Mouse (Mus musculus) liver, adult 2 months (tissue): ENCODE measurements around the gene Sema3g. TPM values are rescaled to one million over a fixed set of nuclear protein-coding genes. Genes with fewer than 3 reads are reported as not detected.

Source experiments
- DNase-seq: peaks from one replicate; pipeline ENCODE4 v3.0.0-alpha.2; 2011; ENCODE audit warnings: low read depth, low spot score; ENCODE audit errors: extremely low read depth
- H3K27ac ChIP-seq: fragments of 200-500 bp; replicated peaks from 2 replicates; pipeline ENCODE4 v1.5.1; 2012; ENCODE audit warnings: low read depth, mild to moderate bottlenecking, control low read depth, inconsistent platforms, low read length; ENCODE audit not compliant: insufficient read depth
- H3K27me3 ChIP-seq: fragments of 200-500 bp; 2 replicates; pipeline ENCODE4 v1.6.1; 2012; ENCODE audit warnings: mild to moderate bottlenecking, moderate library complexity, low read length, inconsistent platforms; ENCODE audit not compliant: control insufficient read depth, insufficient read depth
- H3K36me3 ChIP-seq: fragments of 200-500 bp; 2 replicates; pipeline ENCODE4 v1.6.1; 2012; ENCODE audit warnings: low read length, inconsistent platforms; ENCODE audit not compliant: control insufficient read depth, insufficient read depth
- H3K4me1 ChIP-seq: fragments of 200-500 bp; 2 replicates; pipeline ENCODE4 v1.6.1; 2011; ENCODE audit warnings: low read length; ENCODE audit not compliant: control insufficient read depth, insufficient read depth
- H3K4me3 ChIP-seq: fragments of 200-500 bp; 2 replicates; pipeline ENCODE4 v1.5.1; 2011; ENCODE audit warnings: low read depth, mild to moderate bottlenecking, control low read depth, low read length, moderate library complexity; ENCODE audit not compliant: insufficient read depth
- H3K79me2 ChIP-seq: fragments of 200-500 bp; 2 replicates; pipeline ENCODE4 v1.6.1; 2012; ENCODE audit warnings: inconsistent platforms, mild to moderate bottlenecking, low read length, moderate library complexity; ENCODE audit not compliant: control insufficient read depth, insufficient read depth
- H3K9ac ChIP-seq: fragments of 200-500 bp; 2 replicates; pipeline ENCODE4 v1.6.1; 2012; ENCODE audit warnings: low read depth, mild to moderate bottlenecking, control low read depth, inconsistent platforms, low read length
- CTCF ChIP-seq: fragments of 200-500 bp; IDR thresholded peaks from 2 replicates; pipeline ENCODE4 v1.5.1; 2011; ENCODE audit warnings: low read depth, low read length, control low read depth
- POLR2A ChIP-seq: fragments of 200-500 bp; IDR thresholded peaks from 2 replicates; pipeline ENCODE4 v1.6.1; 2011; ENCODE audit warnings: low read length, control low read depth; ENCODE audit not compliant: insufficient read depth; ENCODE audit errors: extremely low read depth
- WGBS: fragments of 180-500 bp; shearing (Covaris S2); methylation state at CpG from one replicate; pipeline ENCODE4 v1.1.7; 2018; 5-methylcytosine and 5-hydroxymethylcytosine counted together
- polyA plus RNA-seq: library from polyadenylated mRNA; depleted of rRNA; stranded (reverse); fragments of >200 nt; gene quantifications from 2 replicates; pipeline ENCODE4 v1.2.3, GENCODE M21; 2012
- total RNA-seq: library from RNA; depleted of rRNA; stranded (reverse); fragments of >200 nt; gene quantifications from 2 replicates; pipeline ENCODE4 v1.2.3, GENCODE M21; 2014

Gene Sema3g
- total and polyA plus RNA-seq, 2 experiments: under 0.01 to 0.05 TPM

- H3K79me2 ChIP-seq: no peaks in the 10 kb centered on the region
- no peak overlapping the region for H3K4me3 ChIP-seq
- DNase-seq: peak; percentile 72
- WGBS: 4% methylated on average over 2 of the region's 2 CpGs
- H3K4me1 ChIP-seq: peaks cover 22% of the 10 kb centered on the region
- H3K27ac ChIP-seq: peak overlapping the region; percentile 49
- TF ChIP-seq CTCF (no peak), POLR2A (no peak)
- H3K27me3 ChIP-seq: no peaks in the 10 kb centered on the region
- H3K36me3 ChIP-seq: peaks cover 44% of the 10 kb centered on the region
- H3K9ac ChIP-seq: no peak overlapping the region
Observed at GRCm38 (mm10) chr14:31182786-31183290, 34.8 kb upstream of the Sema3g start.

- DNase-seq: no peak
- no peaks in the 10 kb centered on the region for H3K27me3 ChIP-seq
- H3K4me1 ChIP-seq: peaks cover 22% of the 10 kb centered on the region
- no peak for TF ChIP-seq POLR2A
- no peak for TF ChIP-seq CTCF
- 47% methylated on average over 5 of the region's 5 CpGs for WGBS
- peak overlapping the region; percentile 49 for H3K27ac ChIP-seq
- no peak overlapping the region for H3K4me3 ChIP-seq
- H3K9ac ChIP-seq: 0 out of 2 replicates have a peak overlapping the region, but pooled peaks have one; percentile 3
- H3K79me2 ChIP-seq: no peaks in the 10 kb centered on the region
- peaks cover 46% of the 10 kb centered on the region for H3K36me3 ChIP-seq
Observed at GRCm38 (mm10) chr14:31183541-31183940, 34.1 kb upstream of the Sema3g start.

- no peak for DNase-seq
- peaks cover 22% of the 10 kb centered on the region for H3K4me1 ChIP-seq
- 80% methylated on average over 12 of the region's 12 CpGs for WGBS
- H3K27me3 ChIP-seq: no peaks in the 10 kb centered on the region
- no peak overlapping the region for H3K9ac ChIP-seq
- 0 out of 2 replicates have a peak overlapping the region, but pooled peaks have one; percentile 9 for H3K27ac ChIP-seq
- no peak overlapping the region for H3K4me3 ChIP-seq
- no peaks in the 10 kb centered on the region for H3K79me2 ChIP-seq
- H3K36me3 ChIP-seq: peaks cover 47% of the 10 kb centered on the region
- TF ChIP-seq POLR2A (no peak), CTCF (no peak)
Observed at GRCm38 (mm10) chr14:31184195-31184594, 33.5 kb upstream of the Sema3g start.

- no peaks in the 10 kb centered on the region for H3K27me3 ChIP-seq
- peak; percentile 73 for DNase-seq
- H3K9ac ChIP-seq: no peak overlapping the region
- no peak overlapping the region for H3K4me3 ChIP-seq
- peaks cover 57% of the 10 kb centered on the region for H3K36me3 ChIP-seq
- H3K79me2 ChIP-seq: peaks cover 2% of the 10 kb centered on the region; the same call in 1 of the 2 replicates
- H3K27ac ChIP-seq: no peak overlapping the region
- WGBS: 28% methylated on average over 4 of the region's 4 CpGs
- peaks cover 22% of the 10 kb centered on the region for H3K4me1 ChIP-seq
- TF ChIP-seq CTCF: no peak
- no peak for TF ChIP-seq POLR2A
Observed at GRCm38 (mm10) chr14:31186656-31187055, 31.0 kb upstream of the Sema3g start.

- Histone ChIP-seq H3K36me3 (peaks cover 61% of the 10 kb centered on the region), H3K4me1 (peaks cover 12% of the 10 kb centered on the region), H3K9ac (no peak overlapping the region), H3K79me2 (peaks cover 5% of the 10 kb centered on the region; the same call in 1 of the 2 replicates), H3K27me3 (no peaks in the 10 kb centered on the region), H3K27ac (peak overlapping the region; percentile 64), H3K4me3 (no peak overlapping the region)
- DNase-seq: peak; percentile 48
- WGBS: 78% methylated on average over 6 of the region's 6 CpGs
- TF ChIP-seq POLR2A (no peak), CTCF (no peak)
Observed at GRCm38 (mm10) chr14:31188771-31189181, 28.9 kb upstream of the Sema3g start.

GRCm38 (mm10) chr14:31189348-31189747, 28.3 kb upstream of the Sema3g start:
- WGBS: 90% methylated on average over 3 of the region's 3 CpGs

More at GRCm38 (mm10) chr14:31189348-31189747, 28.3 kb upstream of the Sema3g start:
- Histone ChIP-seq H3K9ac (no peak overlapping the region), H3K4me1 (peaks cover 10% of the 10 kb centered on the region), H3K79me2 (peaks cover 5% of the 10 kb centered on the region; the same call in 1 of the 2 replicates), H3K36me3 (peaks cover 58% of the 10 kb centered on the region), H3K4me3 (no peak overlapping the region), H3K27ac (peak overlapping the region; percentile 64; the same call in 1 of the 2 replicates), H3K27me3 (no peaks in the 10 kb centered on the region)
- TF ChIP-seq CTCF: no peak
- no peak for TF ChIP-seq POLR2A
- peak; percentile 31 for DNase-seq
